Mouse (Mus musculus) G1E (cell line): Measurements from ENCODE around the gene Tshz2.
"Not testable (repeated sequence)": the region's sequence is repeated elsewhere in the genome, so short reads cannot be mapped to it uniquely, and the experiment has no call there.

ENCODE experiments used
- CTCF ChIP-seq: IDR thresholded peaks from 2 replicates; pipeline ENCODE4 v1.5.1; 2012; ENCODE audit warnings: low read depth, low read length, inconsistent platforms, mixed read lengths
- GATA1 ChIP-seq: IDR thresholded peaks from 2 replicates; pipeline ENCODE4 v1.6.1; 2012; ENCODE audit warnings: borderline replicate concordance, low read length, inconsistent platforms, mixed read lengths
- GATA2 ChIP-seq: IDR thresholded peaks from 2 replicates; pipeline ENCODE4 v1.6.1; 2012; ENCODE audit warnings: low read depth, low read length, inconsistent platforms, borderline replicate concordance
- POLR2AphosphoS5 ChIP-seq: IDR thresholded peaks from 2 replicates; pipeline ENCODE4 v1.6.1; 2012; ENCODE audit warnings: low read depth, low read length, inconsistent platforms; ENCODE audit not compliant: insufficient replicate concordance
- TAL1 ChIP-seq: conservative IDR thresholded peaks from 2 replicates; pipeline ENCODE4 v1.6.1; 2012; ENCODE audit warnings: low read depth, low read length, inconsistent platforms, mixed read lengths

DNA sequence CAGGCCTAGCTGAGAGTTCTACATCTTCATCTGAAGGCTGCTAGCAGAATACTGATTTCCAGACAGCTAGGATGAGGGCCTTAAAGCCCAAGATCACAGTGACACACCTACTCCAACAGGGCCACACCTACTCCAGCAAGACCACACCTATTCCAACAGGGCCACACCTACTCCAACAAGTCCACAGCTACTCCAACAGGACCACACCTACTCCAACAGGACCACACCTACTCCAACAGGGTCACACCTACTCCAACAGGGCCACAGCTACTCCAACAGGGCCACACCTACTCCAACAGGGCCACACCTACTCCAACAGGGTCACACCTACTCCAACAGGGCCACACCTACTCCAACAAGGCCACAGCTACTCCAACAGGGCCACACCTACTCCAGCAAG is 224.2 kb downstream of the Tshz2 start:
- not testable (repeated sequence) for TF ChIP-seq CTCF, GATA2, POLR2AphosphoS5, TAL1, GATA1
